In genomic region chr12:111354142-111354541, GRCm38 (mm10) we compare ENCODE assay signal across 15 mouse cellular contexts. TPM values are rescaled to one million over a fixed set of nuclear protein-coding genes. Genes with fewer than 3 reads are reported as not detected.
DNase-seq lines count a peak whose midpoint lies in the region; ATAC-seq and TF ChIP-seq lines count a peak whose summit lies in the region.
"Had no signal": no experiment of that assay in that cellular context is flagged by ENCODE, and none has a peak within 500 bp of the region (broad histone marks: within the 10 kb centered on the region; RNA-seq: fewer than 3 reads in every experiment).

No protein-coding gene starts in this region.

- peaks cover 38% of the 10 kb centered on the region for H3K4me1 ChIP-seq in heart, embryonic 11.5 days (ENCODE audit: control insufficient read depth, insufficient read depth, low read length)
- peaks cover 9% of the 10 kb centered on the region; the same call in 1 of the 2 replicates for H3K4me1 ChIP-seq in lung, embryonic 14.5 days (ENCODE audit: insufficient read depth)
- peaks cover 24% of the 10 kb centered on the region for H3K4me1 ChIP-seq in hindbrain, embryonic 16.5 days (ENCODE audit: control insufficient read depth, insufficient read depth, low read depth, low read length)
- peaks cover 49% of the 10 kb centered on the region for H3K4me1 ChIP-seq in small intestine, adult 2 months (ENCODE audit: control insufficient read depth, insufficient read depth, insufficient read length, low read length)
- H3K4me1 ChIP-seq in heart, adult 2 months (ENCODE audit: control insufficient read depth, insufficient read depth, low read length): peaks cover 28% of the 10 kb centered on the region

- H3K4me3 ChIP-seq in heart, embryonic 11.5 days (ENCODE audit: low read depth, low read length): no peak overlapping the region
- H3K4me3 ChIP-seq in lung, embryonic 14.5 days (ENCODE audit: low read depth, low read length): no peak overlapping the region
- H3K4me3 ChIP-seq in hindbrain, embryonic 16.5 days (ENCODE audit: low read length): no peak overlapping the region
- no peak overlapping the region for H3K4me3 ChIP-seq in small intestine, adult 2 months (ENCODE audit: low read depth, low read length)
- no peak overlapping the region for H3K4me3 ChIP-seq in heart, adult 2 months

- H3K9ac ChIP-seq in heart, embryonic 11.5 days (ENCODE audit: low read depth, low read length): no peak overlapping the region
- H3K9ac ChIP-seq in lung, embryonic 14.5 days: no peak overlapping the region
- no peak overlapping the region; the same call in 1 of the 2 replicates for H3K9ac ChIP-seq in hindbrain, embryonic 16.5 days (ENCODE audit: low read depth, low read length)
- no peak overlapping the region for H3K9ac ChIP-seq in heart, adult 2 months (ENCODE audit: low read depth, low read length)

- ATAC-seq in heart, embryonic 11.5 days (replicated peaks; ENCODE audit: insufficient number of reproducible peaks, low FRiP score, low TSS enrichment): no peak
- no peak for ATAC-seq in lung, embryonic 14.5 days (ENCODE audit: insufficient read depth)
- ATAC-seq in hindbrain, embryonic 16.5 days: no peak
- ATAC-seq: activated CD4-positive, CD25-positive, alpha-beta regulatory T cell, adult 4 months had no signal

- no peaks in the 10 kb centered on the region for H3K9me3 ChIP-seq in heart, embryonic 11.5 days (replicated peaks; ENCODE audit: control insufficient read depth, low read length)
- H3K9me3 ChIP-seq in lung, embryonic 14.5 days (ENCODE audit: low read depth, low read length): no peaks in the 10 kb centered on the region
- H3K9me3 ChIP-seq in hindbrain, embryonic 16.5 days (ENCODE audit: control insufficient read depth, low read length): no peaks in the 10 kb centered on the region
- H3K9me3 ChIP-seq: G1E had no signal

- TF ChIP-seq CTCF in lung, embryonic 14.5 days (IDR thresholded peaks at IDR 0.05; ENCODE audit: low read depth): no peak
- TF ChIP-seq CTCF in small intestine, adult 2 months (IDR thresholded peaks at IDR 0.05; ENCODE audit: extremely low read depth, insufficient read length, insufficient replicate concordance, low read depth, low read length): no peak
- TF ChIP-seq CTCF in heart, adult 2 months (IDR thresholded peaks at IDR 0.05): no peak

- no peak overlapping the region for H3K27ac ChIP-seq in heart, embryonic 11.5 days (ENCODE audit: low read depth, low read length)
- H3K27ac ChIP-seq in lung, embryonic 14.5 days (ENCODE audit: low read depth): peak overlapping the region; percentile 46; the same call in 1 of the 2 replicates
- H3K27ac ChIP-seq in hindbrain, embryonic 16.5 days (ENCODE audit: low read depth, low read length): peak overlapping the region; percentile 59; the same call in 1 of the 2 replicates
- peak overlapping the region; percentile 77 for H3K27ac ChIP-seq in small intestine, adult 2 months (ENCODE audit: insufficient read depth, low read depth, low read length)
- H3K27ac ChIP-seq in heart, adult 2 months: no peak overlapping the region

- peak; percentile 84 for DNase-seq in heart, adult 11 months
- DNase-seq in lung, embryonic 14.5 days: no peak
- DNase-seq in lung, postnatal 4 days: no peak
- no peak for DNase-seq in heart, adult 2 months
- DNase-seq in T-cell, adult 2 months (ENCODE audit: low spot score): no peak
- DNase-seq: B cell, adult 2 months; cerebellum, adult 9-10 months had no signal

- H3K27me3 ChIP-seq in heart, embryonic 11.5 days (ENCODE audit: control insufficient read depth, insufficient read depth, low read length): no peaks in the 10 kb centered on the region
- H3K27me3 ChIP-seq in lung, embryonic 14.5 days (ENCODE audit: insufficient read depth, low read length): no peaks in the 10 kb centered on the region
- H3K27me3 ChIP-seq in hindbrain, embryonic 16.5 days (replicated peaks; ENCODE audit: control insufficient read depth, insufficient read depth, low read length): no peaks in the 10 kb centered on the region
- H3K27me3 ChIP-seq in small intestine, adult 2 months (ENCODE audit: control insufficient read depth, insufficient read depth, low read length): no peaks in the 10 kb centered on the region
- H3K27me3 ChIP-seq in heart, adult 2 months (ENCODE audit: control insufficient read depth, insufficient read depth, low read length): no peaks in the 10 kb centered on the region

- H3K4me2 ChIP-seq in heart, embryonic 11.5 days: no peak overlapping the region
- H3K4me2 ChIP-seq in lung, embryonic 14.5 days: no peak overlapping the region
- no peak overlapping the region for H3K4me2 ChIP-seq in hindbrain, embryonic 16.5 days (ENCODE audit: low read length)

- TF ChIP-seq EP300 in heart, adult 2 months (IDR thresholded peaks at IDR 0.05; ENCODE audit: insufficient read depth, low read depth, low read length): no peak

- intact Hi-C loops in heart, adult 2 months (cut with DNase I): no loop called here

- peaks cover 17% of the 10 kb centered on the region for H3K79me2 ChIP-seq in heart, adult 2 months (replicated peaks; ENCODE audit: control insufficient read depth, insufficient read depth, low read length)

- 84% methylated on average over 5 of the region's 5 CpGs for WGBS in heart, embryonic 11.5 days (ENCODE audit: insufficient replicate concordance)
- whole genome bisulfite sequencing in lung, embryonic 14.5 days: 69% methylated on average over 5 of the region's 5 CpGs
- WGBS in hindbrain, embryonic 16.5 days: 75% methylated on average over 5 of the region's 5 CpGs
- WGBS in small intestine, adult 2 months: 56% methylated on average over 5 of the region's 5 CpGs
- WGBS in heart, adult 2 months: 64% methylated on average over 5 of the region's 5 CpGs

- no peak for TF ChIP-seq POLR2A in small intestine, adult 2 months (IDR thresholded peaks at IDR 0.05; ENCODE audit: low read depth, low read length)
- TF ChIP-seq POLR2A in heart, adult 2 months (IDR thresholded peaks at IDR 0.05; ENCODE audit: insufficient read depth, low read depth, low read length): no peak

- no peaks in the 10 kb centered on the region for H3K36me3 ChIP-seq in heart, embryonic 11.5 days (ENCODE audit: control insufficient read depth, insufficient read depth, low read length)
- H3K36me3 ChIP-seq in lung, embryonic 14.5 days (ENCODE audit: insufficient read depth): no peaks in the 10 kb centered on the region
- no peaks in the 10 kb centered on the region for H3K36me3 ChIP-seq in hindbrain, embryonic 16.5 days (ENCODE audit: control insufficient read depth, insufficient read depth, low read length)
- no peaks in the 10 kb centered on the region for H3K36me3 ChIP-seq in small intestine, adult 2 months (ENCODE audit: control insufficient read depth, insufficient read depth, low read length)
- no peaks in the 10 kb centered on the region; the same call in 1 of the 2 replicates for H3K36me3 ChIP-seq in heart, adult 2 months (ENCODE audit: control insufficient read depth, insufficient read depth, low read length)
- H3K36me3 ChIP-seq: G1E had no signal

RNA-seq across cellular contexts. Expression of gene Cdc42bpb, which starts 23.4 kb away (rescaled TPM):
- 25.4 and 33.2 TPM in 2 replicates for polyA plus RNA-seq in heart, embryonic 11.5 days (2014; fragmentation: Nextera tagmentation; extraction: Ambion mirVana)
- polyA plus RNA-seq in lung, embryonic 14.5 days (2014; fragmentation: Nextera tagmentation; extraction: Ambion mirVana): 45.1 and 47.5 TPM in 2 replicates
- 35.3 and 40.4 TPM in 2 replicates for polyA plus RNA-seq in hindbrain, embryonic 16.5 days (2015; fragmentation: Nextera tagmentation; extraction: Ambion mirVana)
- 190 and 472 TPM in 2 replicates for polyA plus RNA-seq in small intestine, adult 2 months (2012; rRNA removed)
- total RNA-seq in heart, adult 2 months (2021): 10 to 100 TPM; 55.3 to 58.5 TPM
- polyA plus RNA-seq in heart, adult 2 months (2012; rRNA removed): 105 and 106 TPM in 2 replicates
- total RNA-seq: G1E had no signal
- polyA plus RNA-seq: G1E had no signal

RNA-seq across cellular contexts. Expression of gene Lbhd2, which starts 52.5 kb away (rescaled TPM):
- 0.50 TPM in 1 of 2 replicates, not detected in the other for polyA plus RNA-seq in heart, embryonic 11.5 days (2014; fragmentation: Nextera tagmentation; extraction: Ambion mirVana)
- polyA plus RNA-seq in lung, embryonic 14.5 days (2014; fragmentation: Nextera tagmentation; extraction: Ambion mirVana): 0.50 and 0.68 TPM in 2 replicates
- polyA plus RNA-seq in hindbrain, embryonic 16.5 days (2015; fragmentation: Nextera tagmentation; extraction: Ambion mirVana): 2.5 and 3.3 TPM in 2 replicates
- polyA plus RNA-seq in small intestine, adult 2 months (2012; rRNA removed): not detected in 2 replicates
- total RNA-seq in heart, adult 2 months (2021): not detected
- not detected in 2 replicates for polyA plus RNA-seq in heart, adult 2 months (2012; rRNA removed)
- total RNA-seq: G1E; monocyte, adult 5-6 weeks had no signal
- polyA plus RNA-seq: activated CD4-positive, CD25-positive, alpha-beta regulatory T cell, adult 4 months; embryonic facial prominence, embryonic 11.5 days; G1E; liver, embryonic 16.5 days had no signal

Comparison
In these comparisons a context has a peak if more than half of its experiments do, and no peak if none do; other contexts are left out.
1. H3K27ac ChIP-seq: peak in lung, embryonic 14.5 days (single experiment), hindbrain, embryonic 16.5 days (single experiment) and small intestine, adult 2 months (single experiment); none in heart, embryonic 11.5 days (single experiment) and heart, adult 2 months (single experiment).